Mouse (Mus musculus) regulatory T cell (primary cell): ENCODE data around the gene Ube2f.

Experiments used
- in situ Hi-C: fragments of 300-600 bp; cut with MboI, MseI; formaldehyde crosslinking; loops from one replicate; pipeline ENCODE4 v1.15.1; 2025; ENCODE audit warnings: high pct_unique_total_duplicates

The Ube2f gene

GRCm38 (mm10) chr1:91235395-91235794 is 14.7 kb upstream of the Ube2f start:
- in situ Hi-C loops, result no loop called here

GRCm38 (mm10) chr1:91237676-91238075 is 12.4 kb upstream of the Ube2f start:
- in situ Hi-C loops, result no loop called here

GRCm38 (mm10) chr1:91239112-91239511 is 11.0 kb upstream of the Ube2f start:
- in situ Hi-C loops, result no loop called here

GRCm38 (mm10) chr1:91239800-91240199 is 10.3 kb upstream of the Ube2f start:
- in situ Hi-C loops, result loop anchor here (5.0 kb wide), 1 partner anchor 57 kb away; no protein-coding TSS in a partner anchor

GRCm38 (mm10) chr1:91240685-91241084 is 9.4 kb upstream of the Ube2f start:
- in situ Hi-C loops, result loop anchor here (5.0 kb wide), 1 partner anchor 58 kb away; no protein-coding TSS in a partner anchor

- in situ Hi-C loops, result loop anchor here (5.0 kb wide), 1 partner anchor 59 kb away; no protein-coding TSS in a partner anchor
These were observed 8.9 kb upstream of the Ube2f start for GRCm38 (mm10) chr1:91241249-91241648.

GRCm38 (mm10) chr1:91248242-91248641 is 1.9 kb upstream of the Ube2f start:
- in situ Hi-C loops, result no loop called here

GRCm38 (mm10) chr1:91248970-91249369 is 1.1 kb upstream of the Ube2f start:
- in situ Hi-C loops, result no loop called here

GRCm38 (mm10) chr1:91250415-91251147 is 477 bp downstream of the Ube2f start:
- in situ Hi-C loops, result no loop called here

- in situ Hi-C loops, result no loop called here
These were observed 1.1 kb downstream of the Ube2f start for GRCm38 (mm10) chr1:91251148-91251650.

GRCm38 (mm10) chr1:91251927-91252326 is 1.8 kb downstream of the Ube2f start:
- in situ Hi-C loops, result no loop called here

GRCm38 (mm10) chr1:91257918-91258317 is 7.8 kb downstream of the Ube2f start:
- in situ Hi-C loops, result no loop called here

- in situ Hi-C loops, result no loop called here
These were observed 9.7 kb downstream of the Ube2f start for GRCm38 (mm10) chr1:91259794-91260193.

- in situ Hi-C loops, result no loop called here
These were observed 12.4 kb downstream of the Ube2f start for GRCm38 (mm10) chr1:91262508-91262907.

- in situ Hi-C loops, result no loop called here
These were observed 22.2 kb downstream of the Ube2f start for GRCm38 (mm10) chr1:91272260-91272659.

- in situ Hi-C loops, result no loop called here
These were observed 26.5 kb downstream of the Ube2f start for GRCm38 (mm10) chr1:91276581-91276980.

- in situ Hi-C loops, result no loop called here
These were observed 27.4 kb downstream of the Ube2f start for GRCm38 (mm10) chr1:91277480-91277879.

- in situ Hi-C loops, result no loop called here
These were observed 28.5 kb downstream of the Ube2f start for GRCm38 (mm10) chr1:91278410-91279119.

GRCm38 (mm10) chr1:91279126-91279525 is 29.0 kb downstream of the Ube2f start:
- in situ Hi-C loops, result no loop called here

GRCm38 (mm10) chr1:91282582-91282981 is 32.5 kb downstream of the Ube2f start:
- in situ Hi-C loops, result no loop called here

GRCm38 (mm10) chr1:91289375-91289774 is 39.3 kb downstream of the Ube2f start:
- in situ Hi-C loops, result no loop called here

- in situ Hi-C loops, result no loop called here
These were observed 42.2 kb downstream of the Ube2f start for GRCm38 (mm10) chr1:91292101-91292825.
